Mouse (Mus musculus) regulatory T cell (primary cell): Measurements from ENCODE around the gene Slc6a6.

Experiments
- in situ Hi-C: fragments of 300-600 bp; cut with MboI, MseI; formaldehyde crosslinking; loops from one replicate; pipeline ENCODE4 v1.15.1; 2025; ENCODE audit warnings: high pct_unique_total_duplicates

The Slc6a6 gene

GRCm38 (mm10) chr6:91669270-91669669 is 14.6 kb upstream of the Slc6a6 start:
- in situ Hi-C loops = no loop called here

GRCm38 (mm10) chr6:91670224-91670623 is 13.6 kb upstream of the Slc6a6 start:
- in situ Hi-C loops = loop anchor here (10.0 kb wide), 1 partner anchor 155 kb away; the partner anchor contains the start of genes Lsm3 and Xpc

GRCm38 (mm10) chr6:91674757-91675350 is 9.0 kb upstream of the Slc6a6 start:
- in situ Hi-C loops = loop anchor here (10.0 kb wide), 1 partner anchor 160 kb away; the partner anchor contains the start of genes Lsm3 and Xpc

GRCm38 (mm10) chr6:91678506-91679094 is 5.3 kb upstream of the Slc6a6 start:
- in situ Hi-C loops = loop anchor here (10.0 kb wide), 1 partner anchor 164 kb away; the partner anchor contains the start of genes Lsm3 and Xpc

- in situ Hi-C loops = loop anchor here (10.0 kb wide), 1 partner anchor 164 kb away; the partner anchor contains the start of genes Lsm3 and Xpc
Measured at GRCm38 (mm10) chr6:91679095-91679577, 4.7 kb upstream of the Slc6a6 start.

- in situ Hi-C loops = loop anchor here (10.0 kb wide), 1 partner anchor 165 kb away; the partner anchor contains the start of genes Lsm3 and Xpc
Measured at GRCm38 (mm10) chr6:91679716-91680115, 4.1 kb upstream of the Slc6a6 start.

- in situ Hi-C loops = no loop called here
Measured at GRCm38 (mm10) chr6:91681841-91682240, 2.0 kb upstream of the Slc6a6 start.

GRCm38 (mm10) chr6:91683121-91683520 is 732 bp upstream of the Slc6a6 start:
- in situ Hi-C loops = no loop called here

- in situ Hi-C loops = no loop called here
Measured at GRCm38 (mm10) chr6:91684474-91684829, 599 bp downstream of the Slc6a6 start.

- in situ Hi-C loops = no loop called here
Measured at GRCm38 (mm10) chr6:91684831-91685532, 1.1 kb downstream of the Slc6a6 start.

- in situ Hi-C loops = no loop called here
Measured at GRCm38 (mm10) chr6:91685533-91685883, 1.7 kb downstream of the Slc6a6 start.

GRCm38 (mm10) chr6:91685896-91686295 is 2.0 kb downstream of the Slc6a6 start:
- in situ Hi-C loops = no loop called here

- in situ Hi-C loops = no loop called here
Measured at GRCm38 (mm10) chr6:91686597-91686996, 2.7 kb downstream of the Slc6a6 start.

GRCm38 (mm10) chr6:91688021-91688420 is 4.2 kb downstream of the Slc6a6 start:
- in situ Hi-C loops = no loop called here

- in situ Hi-C loops = no loop called here
Measured at GRCm38 (mm10) chr6:91689231-91689630, 5.4 kb downstream of the Slc6a6 start.

GRCm38 (mm10) chr6:91690222-91690621 is 6.4 kb downstream of the Slc6a6 start:
- in situ Hi-C loops = no loop called here

- in situ Hi-C loops = no loop called here
Measured at GRCm38 (mm10) chr6:91690646-91691045, 6.8 kb downstream of the Slc6a6 start.

GRCm38 (mm10) chr6:91691576-91691975 is 7.7 kb downstream of the Slc6a6 start:
- in situ Hi-C loops = no loop called here

GRCm38 (mm10) chr6:91693301-91693886 is 9.5 kb downstream of the Slc6a6 start:
- in situ Hi-C loops = no loop called here

- in situ Hi-C loops = no loop called here
Measured at GRCm38 (mm10) chr6:91694610-91695009, 10.8 kb downstream of the Slc6a6 start.

- in situ Hi-C loops = no loop called here
Measured at GRCm38 (mm10) chr6:91698831-91699230, 15.0 kb downstream of the Slc6a6 start.
